Mouse (Mus musculus) heart, embryonic 13.5 days (tissue): ENCODE measurements around the gene Ascc1. TPM values are rescaled to one million over a fixed set of nuclear protein-coding genes. Genes with fewer than 3 reads are reported as not detected.
"Not testable (repeated sequence)": the region's sequence is repeated elsewhere in the genome, so short reads cannot be mapped to it uniquely, and the experiment has no call there.

Source experiments
- ATAC-seq: fragments of 200-750 bp; cut with Nextera tagmentation; 2 replicates; pipeline ENCODE4 v1.8.0; 2017; ENCODE audit warnings: moderate TSS enrichment; ENCODE audit not compliant: insufficient number of reproducible peaks, low FRiP score, low TSS enrichment; ENCODE audit errors: extremely low read depth
- H3K27ac ChIP-seq: fragments of 300-500 bp; sonication (generic); replicated peaks from 2 replicates; pipeline ENCODE4 v1.5.1; 2015; ENCODE audit warnings: moderate library complexity, mild to moderate bottlenecking, inconsistent platforms
- H3K27me3 ChIP-seq: fragments of 300-500 bp; sonication (generic); replicated peaks from 2 replicates; pipeline ENCODE4 v1.6.1; 2015; ENCODE audit warnings: mild to moderate bottlenecking, inconsistent platforms
- H3K36me3 ChIP-seq: fragments of 300-500 bp; sonication (generic); 2 replicates; pipeline ENCODE4 v1.6.1; 2015; ENCODE audit warnings: mild to moderate bottlenecking, inconsistent platforms
- H3K4me1 ChIP-seq: fragments of 300-500 bp; sonication (generic); 2 replicates; pipeline ENCODE4 v1.6.1; 2015; ENCODE audit warnings: inconsistent platforms
- H3K4me2 ChIP-seq: fragments of 300-500 bp; sonication (generic); 2 replicates; pipeline ENCODE4 v1.6.1; 2015; ENCODE audit warnings: inconsistent platforms, mild to moderate bottlenecking, moderate library complexity
- H3K4me3 ChIP-seq: fragments of 300-500 bp; sonication (generic); 2 replicates; pipeline ENCODE4 v1.5.1; 2015; ENCODE audit warnings: moderate library complexity, mild to moderate bottlenecking, inconsistent platforms
- H3K9ac ChIP-seq: fragments of 300-500 bp; sonication (generic); 2 replicates; pipeline ENCODE4 v1.6.1; 2015; ENCODE audit warnings: inconsistent platforms, mild to moderate bottlenecking, moderate library complexity
- H3K9me3 ChIP-seq: fragments of 300-500 bp; sonication (generic); 2 replicates; pipeline ENCODE4 v1.6.1; 2016; ENCODE audit warnings: inconsistent platforms
- WGBS: fragments of 180-500 bp; shearing (Covaris S2); methylation state at CpG from one replicate; pipeline ENCODE4 v1.1.7; 2015; ENCODE audit warnings: mixed read lengths; 5-methylcytosine and 5-hydroxymethylcytosine counted together
- microRNA-seq: library from miRNA; unstranded; fragments of <30 nt; microRNA quantifications from one replicate; pipeline ENCODE4, GENCODE M21; 2016
- polyA plus RNA-seq: library from polyadenylated mRNA; unstranded; fragments of >200 nt; fragmentation: Nextera tagmentation; extraction: Ambion mirVana; gene quantifications from 2 replicates; pipeline ENCODE4 v1.2.1, GENCODE M21; 2015

Gene Ascc1
- polyA plus RNA-seq, 1 experiment from 2014 or later: 33.8 TPM

GRCm38 (mm10) chr10:60141656-60142160 is 139.1 kb downstream of the Ascc1 start:
- Histone ChIP-seq H3K36me3 (no peaks in the 10 kb centered on the region), H3K4me3 (no peak overlapping the region), H3K4me1 (peaks cover 7% of the 10 kb centered on the region), H3K4me2 (no peak overlapping the region), H3K9ac (no peak overlapping the region), H3K9me3 (no peaks in the 10 kb centered on the region; the same call in 1 of the 2 replicates), H3K27ac (no peak overlapping the region), H3K27me3 (peaks cover 15% of the 10 kb centered on the region)
- 83% methylated on average over 3 of the region's 3 CpGs for WGBS
- ATAC-seq: no peak

GRCm38 (mm10) chr10:60147510-60148047 is 145.0 kb downstream of the Ascc1 start:
- not testable (repeated sequence) for ATAC-seq, H3K4me2 ChIP-seq, H3K9ac ChIP-seq, H3K4me1 ChIP-seq, H3K4me3 ChIP-seq, H3K9me3 ChIP-seq, H3K27ac ChIP-seq, H3K36me3 ChIP-seq
- 53% methylated on average over 10 of the region's 10 CpGs for WGBS
- H3K27me3 ChIP-seq: peaks cover 23% of the 10 kb centered on the region

- Histone ChIP-seq H3K27me3 (peaks cover 23% of the 10 kb centered on the region), H3K4me3 (no peak overlapping the region), H3K4me1 (no peaks in the 10 kb centered on the region), H3K4me2 (no peak overlapping the region), H3K9ac (no peak overlapping the region), H3K36me3 (no peaks in the 10 kb centered on the region), H3K9me3 (no peaks in the 10 kb centered on the region), H3K27ac (no peak overlapping the region)
- WGBS: 3% methylated on average over 5 of the region's 5 CpGs
- no peak for ATAC-seq
Measured at GRCm38 (mm10) chr10:60148087-60148486, 145.5 kb downstream of the Ascc1 start.

Small RNAs within 50 kb of the gene (microRNA-seq; reads per million reads assigned to microRNA genes)
- gene Mir6906: not detected

Other genes starting within 250 kb of the Ascc1 start
- gene Dnajb12, start 123.2 kb upstream of the Ascc1 start, polyA plus RNA-seq: 22.9 and 23.7 TPM in 2 replicates
- 19.7 and 24.5 TPM in 2 replicates for gene Ddit4, start 51.0 kb upstream of the Ascc1 start, polyA plus RNA-seq
- 84.7 and 93.3 TPM in 2 replicates for gene Anapc16, start 330 bp downstream of the Ascc1 start, polyA plus RNA-seq
- 2.6 and 3.0 TPM in 2 replicates for gene Spock2, start 103.4 kb downstream of the Ascc1 start, polyA plus RNA-seq
- gene Chst3, start 216.5 kb downstream of the Ascc1 start, polyA plus RNA-seq: 0.43 and 0.60 TPM in 2 replicates